24 mouse cellular contexts compared by ENCODE assay signal in genomic region chr12:103300493-103300892, GRCm38 (mm10). TPM values are rescaled to one million over a fixed set of nuclear protein-coding genes. Genes with fewer than 3 reads are reported as not detected.
DNase-seq lines count a peak whose midpoint lies in the region; ATAC-seq lines count a peak whose summit lies in the region.
"Had no signal": no experiment of that assay in that cellular context is flagged by ENCODE, and none has a peak within 500 bp of the region (broad histone marks: within the 10 kb centered on the region; RNA-seq: fewer than 3 reads in every experiment).

No protein-coding gene starts in this region.

- WGBS in kidney, embryonic 16.5 days: 15% methylated on average over 9 of the region's 9 CpGs

- no peak overlapping the region for H3K4me3 ChIP-seq in kidney, embryonic 16.5 days (ENCODE audit: low read length)
- H3K4me3 ChIP-seq: limb, embryonic 13.5 days; liver, embryonic 13.5 days; midbrain, embryonic 13.5 days had no signal

- DNase-seq in kidney, adult 11 months: peak; percentile 20
- DNase-seq in kidney, adult 9 months: peak; percentile 48
- peak; percentile 39 for DNase-seq in mesoderm, embryonic 11.5 days (ENCODE audit: low read depth, low spot score)
- no peak for DNase-seq in thymus, postnatal 14 days
- no peak for DNase-seq in left cerebral cortex, postnatal 10 days (ENCODE audit: extremely low spot score in 1 of 2, low spot score in 2 of 2)
- DNase-seq: adrenal gland, postnatal 14 days; cerebellum, adult 2 months; cerebellum, postnatal 25 days; forebrain, postnatal 0 days; heart, adult 18-20 months; layer of hippocampus, postnatal 36 days; liver, embryonic 13.5 days; lung, adult 2 months; lung, postnatal 14 days; right cerebral cortex, postnatal 14 days had no signal

- intact Hi-C loops in left cerebral cortex, postnatal 10 days (cut with DNase I): no loop called here

- no peak overlapping the region for H3K27ac ChIP-seq in kidney, embryonic 16.5 days (ENCODE audit: low read length)
- H3K27ac ChIP-seq: hindbrain, embryonic 14.5 days; limb, embryonic 13.5 days; liver, embryonic 13.5 days; midbrain, embryonic 13.5 days had no signal

- H3K27me3 ChIP-seq in kidney, embryonic 16.5 days (ENCODE audit: insufficient read depth, low read length): no peaks in the 10 kb centered on the region; the same call in 1 of the 2 replicates
- H3K27me3 ChIP-seq: liver, embryonic 13.5 days had no signal

- H3K4me1 ChIP-seq in kidney, embryonic 16.5 days (ENCODE audit: insufficient read depth, low read length): peaks cover 4% of the 10 kb centered on the region; the same call in 1 of the 2 replicates
- H3K4me1 ChIP-seq: liver, embryonic 13.5 days had no signal

- no peak overlapping the region for H3K4me2 ChIP-seq in kidney, embryonic 16.5 days (replicated peaks; ENCODE audit: low read depth, low read length)
- H3K4me2 ChIP-seq: hindbrain, embryonic 14.5 days; limb, embryonic 13.5 days; liver, embryonic 13.5 days; midbrain, embryonic 13.5 days had no signal

- no peaks in the 10 kb centered on the region for H3K9me3 ChIP-seq in kidney, embryonic 16.5 days (ENCODE audit: low read length)
- H3K9me3 ChIP-seq: limb, embryonic 13.5 days; liver, embryonic 13.5 days; midbrain, embryonic 13.5 days had no signal

- H3K36me3 ChIP-seq in kidney, embryonic 16.5 days (ENCODE audit: insufficient read depth, low read length): no peaks in the 10 kb centered on the region
- H3K36me3 ChIP-seq: limb, embryonic 13.5 days; liver, embryonic 13.5 days; midbrain, embryonic 13.5 days had no signal

- ATAC-seq in kidney, embryonic 16.5 days (ENCODE audit: low FRiP score, low TSS enrichment): no peak
- ATAC-seq in common myeloid progenitor, adult 5-6 weeks (replicated peaks; ENCODE audit: low read depth, poor library complexity, severe bottlenecking): peak; percentile 75
- ATAC-seq: forebrain, postnatal 0 days; inflammation-experienced regulatory T-cells, adult 6 months; midbrain, embryonic 13.5 days had no signal

- no peak overlapping the region for H3K9ac ChIP-seq in kidney, embryonic 16.5 days (replicated peaks; ENCODE audit: low read length)
- H3K9ac ChIP-seq: forebrain, postnatal 0 days; hindbrain, embryonic 14.5 days; limb, embryonic 13.5 days; liver, embryonic 13.5 days; midbrain, embryonic 13.5 days had no signal

RNA-seq across cellular contexts. Expression of gene Fam181a, which starts 10.3 kb away (rescaled TPM):
- not detected in 2 replicates for polyA plus RNA-seq in kidney, embryonic 16.5 days (2015; fragmentation: Nextera tagmentation; extraction: Ambion mirVana)
- total RNA-seq in common myeloid progenitor, adult 5-6 weeks (2017): not detected in 2 replicates
- total RNA-seq in left cerebral cortex, postnatal 10 days (2021): 1 to 10 TPM; 5.1 to 7.1 TPM
- total RNA-seq: adrenal gland, postnatal 14 days; heart, adult 18-20 months; heart, postnatal 25 days; megakaryocyte, adult 5-6 weeks; monocyte, adult 5-6 weeks had no signal
- polyA plus RNA-seq: inflammation-experienced regulatory T-cells, adult 6 months; liver, embryonic 13.5 days had no signal

RNA-seq across cellular contexts. Expression of gene Asb2, which starts 55.3 kb away (rescaled TPM):
- 1.3 and 4.5 TPM in 2 replicates for polyA plus RNA-seq in kidney, embryonic 16.5 days (2015; fragmentation: Nextera tagmentation; extraction: Ambion mirVana)
- total RNA-seq in common myeloid progenitor, adult 5-6 weeks (2017): not detected in 2 replicates
- 1 to 10 TPM; 3.3 to 3.7 TPM for total RNA-seq in left cerebral cortex, postnatal 10 days (2021)

RNA-seq across cellular contexts. Expression of gene Prima1, which starts 58.5 kb away (rescaled TPM):
- 0.47 and 1.5 TPM in 2 replicates for polyA plus RNA-seq in kidney, embryonic 16.5 days (2015; fragmentation: Nextera tagmentation; extraction: Ambion mirVana)
- total RNA-seq in common myeloid progenitor, adult 5-6 weeks (2017): not detected in 2 replicates
- total RNA-seq in left cerebral cortex, postnatal 10 days (2021): 1 to 10 TPM; 1.3 to 3.0 TPM
- total RNA-seq: megakaryocyte, adult 5-6 weeks; monocyte, adult 5-6 weeks had no signal
- polyA plus RNA-seq: inflammation-experienced regulatory T-cells, adult 6 months; liver, embryonic 13.5 days had no signal

Comparison
In these comparisons a context has a peak if more than half of its experiments do, and no peak if none do; other contexts are left out.
1. DNase-seq: peak in kidney, adult 11 months (single experiment), kidney, adult 9 months (single experiment) and mesoderm, embryonic 11.5 days (single experiment); none in thymus, postnatal 14 days (single experiment) and left cerebral cortex, postnatal 10 days (0 of 2).